Mouse (Mus musculus) regulatory T cell (primary cell): Measurements from ENCODE around the gene Hjurp.

ENCODE experiments used
- in situ Hi-C: fragments of 300-600 bp; cut with MboI, MseI; formaldehyde crosslinking; loops from one replicate; pipeline ENCODE4 v1.15.1; 2025; ENCODE audit warnings: high pct_unique_total_duplicates

Gene Hjurp

GRCm38 (mm10) chr1:88245881-88246280, 31.6 kb downstream of the Hjurp start:
- in situ Hi-C loops, result no loop called here

- in situ Hi-C loops, result no loop called here
Observed at GRCm38 (mm10) chr1:88243861-88244260, 33.6 kb downstream of the Hjurp start.

- in situ Hi-C loops, result no loop called here
Observed at GRCm38 (mm10) chr1:88240579-88240978, 36.9 kb downstream of the Hjurp start.

GRCm38 (mm10) chr1:88240072-88240471, 37.4 kb downstream of the Hjurp start:
- in situ Hi-C loops, result no loop called here

- in situ Hi-C loops, result no loop called here
Observed at GRCm38 (mm10) chr1:88238771-88239170, 38.7 kb downstream of the Hjurp start.

GRCm38 (mm10) chr1:88237311-88237710, 40.1 kb downstream of the Hjurp start:
- in situ Hi-C loops, result no loop called here

- in situ Hi-C loops, result no loop called here
Observed at GRCm38 (mm10) chr1:88235894-88236415, 41.5 kb downstream of the Hjurp start.

GRCm38 (mm10) chr1:88235046-88235893, 42.2 kb downstream of the Hjurp start:
- in situ Hi-C loops, result no loop called here

- in situ Hi-C loops, result no loop called here
Observed at GRCm38 (mm10) chr1:88234646-88235045, 42.8 kb downstream of the Hjurp start.

GRCm38 (mm10) chr1:88234248-88234610, 43.2 kb downstream of the Hjurp start:
- in situ Hi-C loops, result no loop called here

- in situ Hi-C loops, result no loop called here
Observed at GRCm38 (mm10) chr1:88233421-88234247, 43.8 kb downstream of the Hjurp start.

- in situ Hi-C loops, result no loop called here
Observed at GRCm38 (mm10) chr1:88232664-88233380, 44.6 kb downstream of the Hjurp start.

GRCm38 (mm10) chr1:88231803-88232499, 45.5 kb downstream of the Hjurp start:
- in situ Hi-C loops, result no loop called here

GRCm38 (mm10) chr1:88230981-88231802, 46.2 kb downstream of the Hjurp start:
- in situ Hi-C loops, result no loop called here

GRCm38 (mm10) chr1:88230421-88230820, 47.0 kb downstream of the Hjurp start:
- in situ Hi-C loops, result no loop called here

- in situ Hi-C loops, result no loop called here
Observed at GRCm38 (mm10) chr1:88229986-88230385, 47.4 kb downstream of the Hjurp start.

GRCm38 (mm10) chr1:88229566-88229965, 47.9 kb downstream of the Hjurp start:
- in situ Hi-C loops, result no loop called here

GRCm38 (mm10) chr1:88228121-88228520, 49.3 kb downstream of the Hjurp start:
- in situ Hi-C loops, result no loop called here

GRCm38 (mm10) chr1:88227482-88227881, 50.0 kb downstream of the Hjurp start:
- in situ Hi-C loops, result no loop called here

- in situ Hi-C loops, result no loop called here
Observed at GRCm38 (mm10) chr1:88226670-88227379, 50.6 kb downstream of the Hjurp start, which contains the start of gene Mroh2a. TSS of gene Mroh2a (plus strand) at chr1:88226986.
